Mouse (Mus musculus) embryonic facial prominence, embryonic 14.5 days (tissue): Measurements from ENCODE around the gene Zfp787. TPM values are rescaled to one million over a fixed set of nuclear protein-coding genes. Genes with fewer than 3 reads are reported as not detected.
A peak's percentile ranks its signal among the peaks of the same experiment; 100 is the strongest.

Experiments used
- ATAC-seq: fragments of 200-750 bp; cut with Nextera tagmentation; 2 replicates; pipeline ENCODE4 v1.8.0; 2017; ENCODE audit warnings: low read depth, moderate number of reproducible peaks, moderate TSS enrichment
- DNase-seq: peaks from one replicate; pipeline ENCODE4 v3.0.0-alpha.2; 2015; ENCODE audit warnings: low spot score
- H3K27ac ChIP-seq: fragments of 300-500 bp; sonication (generic); replicated peaks from 2 replicates; pipeline ENCODE4 v1.5.1; 2014; ENCODE audit warnings: low read depth, mild to moderate bottlenecking, low read length, moderate library complexity
- H3K27me3 ChIP-seq: fragments of 300-500 bp; sonication (generic); replicated peaks from 2 replicates; pipeline ENCODE4 v1.6.1; 2014; ENCODE audit warnings: low read length; ENCODE audit not compliant: control insufficient read depth, insufficient read depth
- H3K36me3 ChIP-seq: fragments of 300-500 bp; sonication (generic); 2 replicates; pipeline ENCODE4 v1.6.1; 2014; ENCODE audit warnings: low read length, mixed read lengths; ENCODE audit not compliant: control insufficient read depth, insufficient read depth
- H3K4me1 ChIP-seq: fragments of 300-500 bp; sonication (generic); 2 replicates; pipeline ENCODE4 v1.6.1; 2014; ENCODE audit warnings: antibody characterized with exemption, low read length; ENCODE audit not compliant: control insufficient read depth, insufficient read depth
- H3K4me2 ChIP-seq: fragments of 300-500 bp; sonication (generic); 2 replicates; pipeline ENCODE4 v1.6.1; 2014; ENCODE audit warnings: low read depth, mild to moderate bottlenecking, low read length, moderate library complexity, mixed read lengths
- H3K4me3 ChIP-seq: fragments of 300-500 bp; sonication (generic); 2 replicates; pipeline ENCODE4 v1.5.1; 2014; ENCODE audit warnings: low read depth, mild to moderate bottlenecking, low read length
- H3K9ac ChIP-seq: fragments of 300-500 bp; sonication (generic); 2 replicates; pipeline ENCODE4 v1.6.1; 2014; ENCODE audit warnings: low read depth, mild to moderate bottlenecking, low read length, moderate library complexity, mixed read lengths
- H3K9me3 ChIP-seq: fragments of 300-500 bp; sonication (generic); 2 replicates; pipeline ENCODE4 v1.6.1; 2016; ENCODE audit warnings: low read length; ENCODE audit not compliant: control insufficient read depth
- WGBS: fragments of 180-500 bp; shearing (Covaris S2); extraction: QIAGEN DNeasy Blood & Tissue Kit; methylation state at CpG from one replicate; pipeline ENCODE4 v1.1.7; 2014; 5-methylcytosine and 5-hydroxymethylcytosine counted together
- polyA plus RNA-seq: library from polyadenylated mRNA; unstranded; fragments of >200 nt; fragmentation: Nextera tagmentation; extraction: Ambion mirVana; gene quantifications from 2 replicates; pipeline ENCODE4 v1.2.1, GENCODE M21; 2014

Zfp787 gene
- 10.2 and 11.9 TPM in 2 replicates for polyA plus RNA-seq

- peak within 1 kb of the TSS; percentile 90 for H3K4me3 ChIP-seq
- H3K4me2 ChIP-seq: peak within 1 kb of the TSS; percentile 94
- peak; percentile 99 for DNase-seq
- H3K36me3 ChIP-seq: no peaks in the 10 kb centered on the region
- peak; percentile 98 for ATAC-seq
- H3K27ac ChIP-seq: peak within 1 kb of the TSS; percentile 91
- no peaks in the 10 kb centered on the region for H3K27me3 ChIP-seq
- peak within 1 kb of the TSS; percentile 89 for H3K9ac ChIP-seq
- H3K9me3 ChIP-seq: no peaks in the 10 kb centered on the region
- WGBS: 0% methylated on average over 32 of the region's 54 CpGs
- peaks cover 14% of the 10 kb centered on the region; the same call in 1 of the 2 replicates for H3K4me1 ChIP-seq
Observed at GRCm38 (mm10) chr7:6155901-6156411, at the start of gene Zfp787. Zfp787 (minus strand) TSS chr7:6155997.

GRCm38 (mm10) chr7:6204200-6204599 lies 48.4 kb upstream of the Zfp787 start:
- ATAC-seq: no peak
- H3K9ac ChIP-seq: no peak overlapping the region
- H3K9me3 ChIP-seq: peaks cover 5% of the 10 kb centered on the region; the same call in 1 of the 2 replicates
- no peaks in the 10 kb centered on the region for H3K4me1 ChIP-seq
- H3K27me3 ChIP-seq: no peaks in the 10 kb centered on the region
- 74% methylated on average over 3 of the region's 3 CpGs for WGBS
- no peak overlapping the region for H3K27ac ChIP-seq
- H3K4me2 ChIP-seq: no peak overlapping the region
- H3K4me3 ChIP-seq: no peak overlapping the region
- H3K36me3 ChIP-seq: no peaks in the 10 kb centered on the region
- no peak for DNase-seq

- no peaks in the 10 kb centered on the region for H3K36me3 ChIP-seq
- peaks cover 5% of the 10 kb centered on the region; the same call in 1 of the 2 replicates for H3K9me3 ChIP-seq
- H3K27me3 ChIP-seq: no peaks in the 10 kb centered on the region
- H3K4me2 ChIP-seq: no peak within 1 kb of the TSS
- no peak within 1 kb of the TSS for H3K27ac ChIP-seq
- ATAC-seq: no peak
- no peak within 1 kb of the TSS for H3K9ac ChIP-seq
- WGBS: 70% methylated on average over 3 of the region's 3 CpGs
- H3K4me1 ChIP-seq: no peaks in the 10 kb centered on the region
- DNase-seq: no peak
- no peak within 1 kb of the TSS for H3K4me3 ChIP-seq
Observed at GRCm38 (mm10) chr7:6196790-6197189, 41.0 kb upstream of the Zfp787 start, which contains the start of gene Galp. Galp (plus strand) TSS chr7:6197090.

- Histone ChIP-seq H3K4me1 (no peaks in the 10 kb centered on the region), H3K27ac (no peak overlapping the region), H3K9me3 (peaks cover 5% of the 10 kb centered on the region; the same call in 1 of the 2 replicates), H3K27me3 (no peaks in the 10 kb centered on the region), H3K9ac (no peak overlapping the region), H3K4me2 (no peak overlapping the region), H3K36me3 (no peaks in the 10 kb centered on the region), H3K4me3 (no peak overlapping the region)
- no peak for ATAC-seq
- 52% methylated on average over 2 of the region's 2 CpGs for WGBS
- no peak for DNase-seq
Observed at GRCm38 (mm10) chr7:6195777-6196176, 40.0 kb upstream of the Zfp787 start.

GRCm38 (mm10) chr7:6194129-6194528 lies 38.3 kb upstream of the Zfp787 start:
- no peak overlapping the region for H3K4me2 ChIP-seq
- H3K4me3 ChIP-seq: no peak overlapping the region
- H3K27me3 ChIP-seq: no peaks in the 10 kb centered on the region
- DNase-seq (peak; percentile 42), ATAC-seq (peak; percentile 85)
- no peaks in the 10 kb centered on the region for H3K9me3 ChIP-seq
- no peak overlapping the region for H3K9ac ChIP-seq
- no peaks in the 10 kb centered on the region for H3K4me1 ChIP-seq
- H3K27ac ChIP-seq: no peak overlapping the region
- peaks cover 12% of the 10 kb centered on the region for H3K36me3 ChIP-seq
- 15% methylated on average over 5 of the region's 5 CpGs for WGBS

GRCm38 (mm10) chr7:6191376-6191775 lies 35.6 kb upstream of the Zfp787 start:
- Histone ChIP-seq H3K4me2 (no peak overlapping the region), H3K27me3 (no peaks in the 10 kb centered on the region), H3K9me3 (no peaks in the 10 kb centered on the region), H3K36me3 (peaks cover 39% of the 10 kb centered on the region), H3K27ac (no peak overlapping the region), H3K9ac (no peak overlapping the region), H3K4me3 (no peak overlapping the region), H3K4me1 (no peaks in the 10 kb centered on the region)
- ATAC-seq (no peak), DNase-seq (peak; percentile 62)
- WGBS: 47% methylated on average over 3 of the region's 3 CpGs

GRCm38 (mm10) chr7:6189542-6189941 lies 33.7 kb upstream of the Zfp787 start:
- WGBS: 63% methylated on average over 24 of the region's 45 CpGs
- Histone ChIP-seq H3K4me2 (no peak overlapping the region), H3K4me1 (no peaks in the 10 kb centered on the region), H3K9ac (no peak overlapping the region), H3K27me3 (no peaks in the 10 kb centered on the region), H3K9me3 (0 out of 2 replicates have a peak, but pooled peaks cover 4% of the 10 kb centered on the region), H3K36me3 (peaks cover 55% of the 10 kb centered on the region), H3K27ac (no peak overlapping the region), H3K4me3 (no peak overlapping the region)
- DNase-seq (no peak), ATAC-seq (no peak)

GRCm38 (mm10) chr7:6186756-6187155 lies 31.0 kb upstream of the Zfp787 start:
- no peaks in the 10 kb centered on the region for H3K27me3 ChIP-seq
- ATAC-seq (no peak), DNase-seq (no peak)
- H3K36me3 ChIP-seq: peaks cover 66% of the 10 kb centered on the region
- H3K4me2 ChIP-seq: no peak overlapping the region
- H3K9ac ChIP-seq: no peak overlapping the region
- 80% methylated on average over 2 of the region's 2 CpGs for whole genome bisulfite sequencing
- no peak overlapping the region for H3K4me3 ChIP-seq
- no peak overlapping the region for H3K27ac ChIP-seq
- H3K4me1 ChIP-seq: no peaks in the 10 kb centered on the region
- H3K9me3 ChIP-seq: 0 out of 2 replicates have a peak, but pooled peaks cover 4% of the 10 kb centered on the region

GRCm38 (mm10) chr7:6186176-6186575 lies 30.4 kb upstream of the Zfp787 start:
- ATAC-seq: no peak
- Histone ChIP-seq H3K4me2 (no peak overlapping the region), H3K9me3 (0 out of 2 replicates have a peak, but pooled peaks cover 4% of the 10 kb centered on the region), H3K27ac (no peak overlapping the region), H3K4me1 (no peaks in the 10 kb centered on the region), H3K36me3 (peaks cover 68% of the 10 kb centered on the region), H3K27me3 (no peaks in the 10 kb centered on the region), H3K9ac (no peak overlapping the region), H3K4me3 (no peak overlapping the region)
- no peak for DNase-seq
- 95% methylated on average over 2 of the region's 2 CpGs for whole genome bisulfite sequencing
